Mouse (Mus musculus) heart, postnatal 0 days (tissue): ENCODE measurements at regions not wholly inside any gene's neighbourhood (a gene's known extent, or its start where the extent isn't known, plus 50 kb on each side); places are given as distances from the start of the nearest gene placed in this dataset.

Experiments used
- ATAC-seq: fragments of 200-750 bp; cut with Nextera tagmentation; 2 replicates; pipeline ENCODE4 v1.8.0; 2017; ENCODE audit warnings: low read depth, moderate number of reproducible peaks, moderate library complexity; ENCODE audit not compliant: insufficient read depth
- DNase-seq: peaks from one replicate; pipeline ENCODE4 v3.0.0-alpha.2; 2016; ENCODE audit warnings: low spot score
- H3K27ac ChIP-seq: fragments of 300-500 bp; sonication (generic); 2 replicates; pipeline ENCODE4 v1.5.1; 2014; ENCODE audit warnings: low read depth, mild to moderate bottlenecking
- H3K27me3 ChIP-seq: fragments of 300-500 bp; sonication (generic); 2 replicates; pipeline ENCODE4 v1.6.1; 2014; ENCODE audit warnings: low read length, mixed read lengths; ENCODE audit not compliant: control insufficient read depth, insufficient read depth
- H3K36me3 ChIP-seq: fragments of 300-500 bp; sonication (generic); replicated peaks from 2 replicates; pipeline ENCODE4 v1.6.1; 2014; ENCODE audit warnings: low read length, mixed read lengths; ENCODE audit not compliant: control insufficient read depth, insufficient read depth
- H3K4me1 ChIP-seq: fragments of 300-500 bp; sonication (generic); 2 replicates; pipeline ENCODE4 v1.6.1; 2014; ENCODE audit warnings: antibody characterized with exemption; ENCODE audit not compliant: control insufficient read depth, insufficient read depth
- H3K4me2 ChIP-seq: fragments of 300-500 bp; sonication (generic); 2 replicates; pipeline ENCODE4 v1.6.1; 2014; ENCODE audit warnings: low read depth, mild to moderate bottlenecking, low read length, moderate library complexity
- H3K4me3 ChIP-seq: fragments of 300-500 bp; sonication (generic); 2 replicates; pipeline ENCODE4 v1.5.1; 2014; ENCODE audit warnings: low read depth, low read length
- H3K9ac ChIP-seq: fragments of 300-500 bp; sonication (generic); replicated peaks from 2 replicates; pipeline ENCODE4 v1.6.1; 2014; ENCODE audit warnings: low read depth, low read length, mixed read lengths
- H3K9me3 ChIP-seq: fragments of 300-500 bp; sonication (generic); replicated peaks from 2 replicates; pipeline ENCODE4 v1.6.1; 2016; ENCODE audit warnings: low read length; ENCODE audit not compliant: control insufficient read depth
- CTCF ChIP-seq: IDR thresholded peaks from 2 replicates; pipeline ENCODE4 v1.5.1; 2016; ENCODE audit warnings: antibody characterized with exemption, control low read depth, low read depth
- EP300 ChIP-seq: IDR thresholded peaks from 2 replicates; pipeline ENCODE4 v1.6.1; 2016; ENCODE audit warnings: antibody characterized with exemption, low read depth
- WGBS: fragments of 180-500 bp; shearing (Covaris S2); extraction: QIAGEN DNeasy Blood & Tissue Kit; methylation state at CpG from one replicate; pipeline ENCODE4 v1.1.7; 2014; 5-methylcytosine and 5-hydroxymethylcytosine counted together

DNA sequence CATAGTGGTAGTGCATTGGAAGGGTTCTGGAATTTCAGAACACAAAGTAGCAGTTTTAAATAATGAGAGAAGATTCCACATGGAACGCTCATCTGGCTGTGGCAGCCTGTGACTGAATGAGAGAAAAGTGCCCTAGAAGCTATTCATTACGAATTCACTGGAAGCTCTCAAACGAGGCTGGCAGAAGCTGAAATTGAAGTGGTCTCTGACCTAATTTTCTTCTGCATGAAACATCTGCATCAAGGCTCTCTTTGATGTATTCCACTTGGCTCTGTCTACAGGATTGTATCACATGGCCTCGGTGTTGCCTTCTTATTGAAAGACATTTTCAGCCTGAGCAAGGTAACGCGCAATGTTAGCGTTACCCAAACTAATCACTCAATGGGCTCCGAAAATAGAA lies 298.4 kb upstream of the Zfp462 start:
- no peak overlapping the region for H3K27ac ChIP-seq
- 37% methylated on average over 8 of the region's 8 CpGs for WGBS

DNA sequence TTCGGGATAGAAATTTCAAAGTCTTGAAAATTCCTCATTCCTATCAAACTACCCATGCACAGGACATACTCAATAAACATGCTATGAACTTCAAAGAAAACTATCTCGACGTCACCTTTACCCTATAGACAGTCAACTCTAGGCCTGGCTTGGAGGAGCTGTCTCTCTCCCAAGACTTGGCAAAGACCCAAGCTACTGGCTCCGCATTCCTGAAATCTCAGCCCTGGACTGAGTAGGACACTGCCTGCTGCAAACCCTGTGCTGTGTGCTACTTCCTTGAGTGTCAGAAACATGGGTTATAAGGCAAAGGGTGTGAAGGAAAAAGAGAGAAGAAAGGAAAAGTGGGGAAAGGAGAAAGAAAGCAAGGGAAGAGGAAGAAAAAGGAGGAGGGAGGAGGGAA lies 296.6 kb upstream of the Zfp462 start:
- ATAC-seq (0 out of 2 replicates have a peak, but pooled peaks have one; percentile 14), DNase-seq (no peak)
- H3K36me3 ChIP-seq: no peaks in the 10 kb centered on the region
- no peaks in the 10 kb centered on the region for H3K9me3 ChIP-seq
- H3K27ac ChIP-seq: no peak overlapping the region
- H3K4me2 ChIP-seq: no peak overlapping the region
- TF ChIP-seq CTCF (no peak), EP300 (no peak)
- H3K4me3 ChIP-seq: no peak overlapping the region
- H3K4me1 ChIP-seq: peaks cover 14% of the 10 kb centered on the region
- WGBS: 34% methylated on average over 4 of the region's 4 CpGs
- no peaks in the 10 kb centered on the region for H3K27me3 ChIP-seq
- no peak overlapping the region for H3K9ac ChIP-seq

More for the DNA sequence above, 298.4 kb upstream of the Zfp462 start:
- Histone ChIP-seq H3K36me3 (no peaks in the 10 kb centered on the region), H3K9ac (no peak overlapping the region), H3K4me1 (peaks cover 14% of the 10 kb centered on the region), H3K9me3 (no peaks in the 10 kb centered on the region), H3K27me3 (no peaks in the 10 kb centered on the region), H3K4me3 (no peak overlapping the region), H3K4me2 (peak overlapping the region; percentile 26)
- TF ChIP-seq EP300: no peak
- TF ChIP-seq CTCF: no peak
- DNase-seq: no peak
- ATAC-seq: no peak

DNA sequence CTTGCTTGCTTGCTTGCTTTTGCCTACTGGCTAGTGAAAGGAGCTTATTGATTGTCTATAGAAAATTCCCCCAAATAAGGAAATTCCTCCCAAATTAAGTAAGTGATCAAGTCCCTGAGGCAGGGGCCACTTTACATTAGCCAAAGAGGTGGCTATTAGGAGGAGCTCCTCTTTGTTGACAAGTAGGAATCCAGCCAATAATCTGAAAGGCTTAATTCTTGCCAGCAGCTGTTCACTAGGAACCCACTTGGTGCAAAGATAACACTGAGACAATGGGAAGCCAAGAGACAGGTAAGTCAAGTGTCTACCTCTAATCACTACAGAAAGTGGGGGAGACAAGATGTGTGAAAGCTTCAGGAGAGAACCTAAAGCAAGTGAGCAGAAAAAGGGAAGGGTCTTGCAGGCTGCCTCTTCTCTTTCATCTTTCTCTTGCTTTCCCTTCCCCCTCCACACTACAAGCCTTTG lies 293.2 kb upstream of the Zfp462 start:
- DNase-seq: no peak
- ATAC-seq: no peak
- H3K9me3 ChIP-seq: no peaks in the 10 kb centered on the region
- no peak for TF ChIP-seq EP300
- no peak for TF ChIP-seq CTCF
- H3K4me1 ChIP-seq: peaks cover 14% of the 10 kb centered on the region
- H3K27me3 ChIP-seq: no peaks in the 10 kb centered on the region
- no peak overlapping the region for H3K4me2 ChIP-seq
- no peak overlapping the region for H3K4me3 ChIP-seq
- no peak overlapping the region for H3K27ac ChIP-seq
- H3K36me3 ChIP-seq: no peaks in the 10 kb centered on the region
- H3K9ac ChIP-seq: no peak overlapping the region

DNA sequence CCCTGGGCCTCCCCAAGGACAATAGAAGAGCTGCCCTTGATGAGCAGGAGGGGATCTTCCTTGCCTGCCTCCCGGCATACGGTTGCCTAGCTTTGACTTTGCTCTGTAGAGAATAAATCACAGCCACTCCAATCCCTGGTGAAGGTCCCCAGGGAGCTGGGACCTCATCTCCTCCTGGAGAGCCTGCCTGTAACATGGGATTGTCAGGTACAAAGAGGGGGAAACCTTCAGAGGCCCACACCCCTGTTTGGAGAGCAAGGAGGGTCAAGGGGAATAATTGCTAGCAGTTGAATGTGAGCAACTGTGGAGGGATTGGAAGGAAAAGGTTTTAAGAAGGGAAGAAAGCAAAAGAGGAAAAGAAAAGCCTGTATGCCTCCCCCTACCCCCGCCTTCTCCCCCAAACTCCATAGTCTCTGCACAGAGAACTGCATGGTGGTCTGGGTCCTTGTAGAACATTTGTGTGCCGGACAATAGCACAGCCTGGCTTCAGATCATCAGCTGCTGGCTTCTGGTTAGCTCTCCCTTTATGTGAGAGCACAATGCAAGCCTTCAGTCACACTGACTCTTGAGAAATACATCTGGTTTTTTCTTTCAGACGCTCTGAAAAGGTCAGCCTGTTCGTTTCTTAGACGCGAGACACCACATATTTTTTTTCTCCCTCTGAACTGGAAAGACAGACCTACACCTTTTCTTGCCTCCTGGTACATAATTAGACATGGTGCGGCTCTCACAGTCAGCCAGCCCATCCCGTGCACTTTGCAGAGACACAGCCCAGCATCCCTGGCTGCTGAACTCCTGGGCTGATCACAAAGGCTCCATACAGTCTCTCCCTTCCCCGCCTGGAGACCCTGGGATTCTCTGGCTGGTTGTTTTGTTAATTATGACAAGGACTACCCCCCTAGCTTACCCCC lies 292.5 kb upstream of the Zfp462 start:
- Histone ChIP-seq H3K9ac (no peak overlapping the region), H3K9me3 (no peaks in the 10 kb centered on the region), H3K27ac (no peak overlapping the region), H3K4me1 (peaks cover 12% of the 10 kb centered on the region), H3K4me3 (no peak overlapping the region), H3K27me3 (no peaks in the 10 kb centered on the region), H3K4me2 (no peak overlapping the region), H3K36me3 (no peaks in the 10 kb centered on the region)
- no peak for ATAC-seq
- no peak for TF ChIP-seq EP300
- no peak for TF ChIP-seq CTCF
- WGBS: 62% methylated on average over 11 of the region's 11 CpGs
- DNase-seq: no peak

GRCm38 (mm10) chr4:54653097-54653776 lies 291.6 kb upstream of the Zfp462 start:
- Histone ChIP-seq H3K27me3 (no peaks in the 10 kb centered on the region), H3K27ac (no peak overlapping the region), H3K4me3 (no peak overlapping the region), H3K4me1 (peaks cover 4% of the 10 kb centered on the region), H3K9ac (no peak overlapping the region), H3K36me3 (no peaks in the 10 kb centered on the region), H3K9me3 (no peaks in the 10 kb centered on the region), H3K4me2 (no peak overlapping the region)
- ATAC-seq (no peak), DNase-seq (no peak)
- 76% methylated on average over 10 of the region's 10 CpGs for WGBS
- no peak for TF ChIP-seq CTCF
